Mouse (Mus musculus) CH12.LX (cell line): ENCODE data around the gene 4930523C07Rik. TPM values are rescaled to one million over a fixed set of nuclear protein-coding genes. Genes with fewer than 3 reads are reported as not detected.

Experiments used
- DNase-seq: peaks from one replicate; pipeline ENCODE4 v3.0.0-alpha.2; 2013; ENCODE audit errors: extremely low read depth
- H3K27ac ChIP-seq: 2 replicates; pipeline ENCODE4 v1.5.1; 2012; ENCODE audit warnings: low read depth, mild to moderate bottlenecking, control low read depth, moderate library complexity; ENCODE audit not compliant: insufficient read depth
- H3K27me3 ChIP-seq: replicated peaks from 2 replicates; pipeline ENCODE3; 2012; ENCODE audit warnings: inconsistent platforms
- H3K36me3 ChIP-seq, 2 experiments: replicated peaks in 1 of 2; 2 replicates each; pipeline versions ENCODE3 to v1.6.1; 2012; ENCODE audit warnings: inconsistent platforms in 1 of 2, low read length in 1 of 2, mild to moderate bottlenecking in 1 of 2, mixed read lengths in 1 of 2, moderate library complexity in 1 of 2; ENCODE audit not compliant: control insufficient read depth in 1 of 2, insufficient read depth in 1 of 2
- H3K4me1 ChIP-seq, 2 experiments: 2 replicates each; pipeline ENCODE4 v1.6.1; 2012; ENCODE audit warnings: inconsistent platforms in 1 of 2, moderate library complexity in 1 of 2; ENCODE audit not compliant: insufficient read depth in 2 of 2, control insufficient read depth in 1 of 2
- H3K4me2 ChIP-seq: 2 replicates; pipeline ENCODE4 v1.6.1; 2012; ENCODE audit warnings: low read depth, mild to moderate bottlenecking, control low read depth; ENCODE audit not compliant: poor library complexity, insufficient read depth, severe bottlenecking
- H3K4me3 ChIP-seq, 3 experiments: fragments of 150-350 bp in 1 of 3; sonication (generic) in 1 of 3; replicated peaks in 1 of 3; 2 replicates each; pipeline versions ENCODE3 to v1.5.1; 2011 to 2012; ENCODE audit warnings: low read depth in 2 of 3, low read length in 2 of 3, mild to moderate bottlenecking in 2 of 3, moderate library complexity in 2 of 3, control low read depth in 1 of 3, improper control_type of control experiment in 1 of 3, inconsistent platforms in 1 of 3, mixed read lengths in 1 of 3; ENCODE audit not compliant: poor library complexity in 1 of 3
- H3K79me2 ChIP-seq: replicated peaks from 2 replicates; pipeline ENCODE4 v1.6.1; 2012; ENCODE audit warnings: mild to moderate bottlenecking, moderate library complexity; ENCODE audit not compliant: control insufficient read depth, poor library complexity, insufficient read depth, severe bottlenecking; ENCODE audit errors: extremely low read depth
- H3K9ac ChIP-seq: 2 replicates; pipeline ENCODE4 v1.6.1; 2012; ENCODE audit warnings: low read depth, mild to moderate bottlenecking, control low read depth, moderate library complexity; ENCODE audit not compliant: insufficient read depth
- H3K9me3 ChIP-seq: replicated peaks from 2 replicates; pipeline ENCODE3; 2012; ENCODE audit warnings: low read length, inconsistent platforms, mixed read lengths
- CHD1 ChIP-seq: IDR thresholded peaks from 2 replicates; pipeline ENCODE4 v1.6.1; 2012; ENCODE audit warnings: low read depth, low read length, improper control_type of control experiment, inconsistent platforms
- CHD2 ChIP-seq: IDR thresholded peaks from 2 replicates; pipeline ENCODE4 v1.6.1; 2011; ENCODE audit warnings: low read length, improper control_type of control experiment
- EP300 ChIP-seq: IDR thresholded peaks from 2 replicates; pipeline ENCODE4 v1.6.1; 2011; ENCODE audit warnings: low read length, improper control_type of control experiment
- HCFC1 ChIP-seq: IDR thresholded peaks from 2 replicates; pipeline ENCODE4 v1.6.1; 2012; ENCODE audit warnings: low read depth, mild to moderate bottlenecking, inconsistent platforms, low read length, improper control_type of control experiment
- IRF4 ChIP-seq: IDR thresholded peaks from 2 replicates; pipeline ENCODE4 v1.6.1; 2014; ENCODE audit warnings: low read depth, mild to moderate bottlenecking, inconsistent platforms, low read length, improper control_type of control experiment
- JUN ChIP-seq: IDR thresholded peaks from 2 replicates; pipeline ENCODE4 v1.6.1; 2011; ENCODE audit warnings: low read depth, mild to moderate bottlenecking, low read length, improper control_type of control experiment, moderate library complexity; ENCODE audit not compliant: insufficient read depth
- JUND ChIP-seq: conservative IDR thresholded peaks from 2 replicates; pipeline ENCODE4 v1.6.1; 2011; ENCODE audit warnings: low read depth, low read length, improper control_type of control experiment
- KAT2A ChIP-seq: IDR thresholded peaks from 2 replicates; pipeline ENCODE4 v1.6.1; 2012; ENCODE audit warnings: low read length, improper control_type of control experiment, inconsistent platforms; ENCODE audit not compliant: insufficient replicate concordance
- MAFK ChIP-seq: IDR thresholded peaks from 2 replicates; pipeline ENCODE4 v1.6.1; 2011; ENCODE audit warnings: low read length, improper control_type of control experiment; ENCODE audit not compliant: insufficient replicate concordance
- MAX ChIP-seq: IDR thresholded peaks from 2 replicates; pipeline ENCODE4 v1.6.1; 2011; ENCODE audit warnings: low read length, improper control_type of control experiment
- MEF2A ChIP-seq: IDR thresholded peaks from 2 replicates; pipeline ENCODE4 v1.6.1; 2014; ENCODE audit warnings: low read depth, mild to moderate bottlenecking, inconsistent platforms, low read length, improper control_type of control experiment, borderline replicate concordance
- MXI1 ChIP-seq: IDR thresholded peaks from 2 replicates; pipeline ENCODE4 v1.6.1; 2011; ENCODE audit warnings: mild to moderate bottlenecking, low read depth, low read length, improper control_type of control experiment
- MYC ChIP-seq: IDR thresholded peaks from 2 replicates; pipeline ENCODE4 v1.6.1; 2011; ENCODE audit warnings: low read depth, mild to moderate bottlenecking, improper control_type of control experiment, low read length
- PAX5 ChIP-seq: IDR thresholded peaks from 2 replicates; pipeline ENCODE4 v1.6.1; 2012; ENCODE audit warnings: low read length, inconsistent platforms, mixed read lengths
- POLR2A ChIP-seq: IDR thresholded peaks from 2 replicates; pipeline ENCODE4 v1.6.1; 2011; ENCODE audit warnings: low read depth, mild to moderate bottlenecking, improper control_type of control experiment, low read length
- POLR2AphosphoS2 ChIP-seq: IDR thresholded peaks from 2 replicates; pipeline ENCODE4 v1.6.1; 2011; ENCODE audit warnings: low read depth, low read length, improper control_type of control experiment
- SIN3A ChIP-seq: IDR thresholded peaks from 2 replicates; pipeline ENCODE4 v1.6.1; 2012; ENCODE audit warnings: low read length, improper control_type of control experiment, inconsistent platforms
- TBP ChIP-seq: conservative IDR thresholded peaks from 2 replicates; pipeline ENCODE4 v1.6.1; 2011; ENCODE audit warnings: low read depth, low read length, improper control_type of control experiment
- TCF12 ChIP-seq: IDR thresholded peaks from 2 replicates; pipeline ENCODE4 v1.6.1; 2014; ENCODE audit warnings: low read depth, mild to moderate bottlenecking, inconsistent platforms, low read length, improper control_type of control experiment
- UBTF ChIP-seq: IDR thresholded peaks from 2 replicates; pipeline ENCODE4 v1.6.1; 2012; ENCODE audit warnings: low read depth, mild to moderate bottlenecking, inconsistent platforms, low read length, improper control_type of control experiment, moderate library complexity
- USF1 ChIP-seq: IDR thresholded peaks from 2 replicates; pipeline ENCODE4 v1.6.1; 2014; ENCODE audit warnings: low read depth, mild to moderate bottlenecking, inconsistent platforms, low read length, improper control_type of control experiment
- USF2 ChIP-seq: conservative IDR thresholded peaks from 2 replicates; pipeline ENCODE4 v1.6.1; 2011; ENCODE audit warnings: low read depth, low read length, improper control_type of control experiment
- ZKSCAN1 ChIP-seq: IDR thresholded peaks from 2 replicates; pipeline ENCODE4 v1.6.1; 2012; ENCODE audit warnings: low read depth, inconsistent platforms, low read length, improper control_type of control experiment, borderline replicate concordance
- ZMIZ1 ChIP-seq: IDR thresholded peaks from 2 replicates; pipeline ENCODE4 v1.6.1; 2012; ENCODE audit warnings: low read depth, mild to moderate bottlenecking, inconsistent platforms, low read length, improper control_type of control experiment
- dilution Hi-C: fragments of 300-500 bp; cut with MboI; formaldehyde crosslinking; loops from 2 replicates; pipeline ENCODE4 v1.14.3; 2020; ENCODE audit warnings: low sequenced_read_pairs; ENCODE audit not compliant: extremely low pct_unique_long_range_greater_than_20kb, extremely low pct_ligation_motif_present
- in situ Hi-C: fragments of 300-500 bp; cut with MboI; formaldehyde crosslinking; loops from 3 replicates; pipeline ENCODE4 v1.14.3; 2019; ENCODE audit warnings: low sequenced_read_pairs, low pct_ligation_motif_present, low pct_unique_long_range_greater_than_20kb, mixed read lengths
- polyA plus RNA-seq: library from polyadenylated mRNA; unstranded; fragments of >175 nt; gene quantifications from 2 replicates; pipeline ENCODE4 v1.2.1, GENCODE M21; 2012; ENCODE audit warnings: low read depth; ENCODE audit not compliant: insufficient read length
- total RNA-seq, 2 experiments: library from RNA; depleted of rRNA; stranded (reverse); fragments of 300-350 nt in 1 of 2; fragments of >200 nt in 1 of 2; gene quantifications; 2 replicates each; pipeline ENCODE4 v1.2.3; 2012 to 2014

Gene 4930523C07Rik
- total and polyA plus RNA-seq, 3 experiments, result 13.1 to 28.2 (median 18.0) TPM

- no peak for DNase-seq
- H3K36me3 ChIP-seq, result no peaks in the 10 kb centered on the region
- peaks cover 0 to 20% of the 10 kb centered on the region in 2 experiments; a peak in 3 of 4 replicates for H3K4me1 ChIP-seq
- no peak for TF ChIP-seq POLR2A
- TF ChIP-seq TBP, result no peak
- TF ChIP-seq USF2, result no peak
- TF ChIP-seq MEF2A, result no peak
- no peak for TF ChIP-seq SIN3A
- no peak for TF ChIP-seq PAX5
- no peak for TF ChIP-seq TCF12
- no peak for TF ChIP-seq ZMIZ1
- dilution Hi-C loops, result no loop called here
- H3K4me2 ChIP-seq, result no peak overlapping the region; the same call in 1 of the 2 replicates
- H3K9ac ChIP-seq, result no peak overlapping the region
- in situ Hi-C loops, result no loop called here
- no peaks in the 10 kb centered on the region for H3K9me3 ChIP-seq
- no peaks in the 10 kb centered on the region for H3K27me3 ChIP-seq
- H3K27ac ChIP-seq, result no peak overlapping the region
- no peak overlapping the region for H3K4me3 ChIP-seq
- H3K79me2 ChIP-seq, result peaks cover 10% of the 10 kb centered on the region
These were observed 2.9 kb upstream of the 4930523C07Rik start for GRCm38 (mm10) chr1:160041264-160041775.

DNA sequence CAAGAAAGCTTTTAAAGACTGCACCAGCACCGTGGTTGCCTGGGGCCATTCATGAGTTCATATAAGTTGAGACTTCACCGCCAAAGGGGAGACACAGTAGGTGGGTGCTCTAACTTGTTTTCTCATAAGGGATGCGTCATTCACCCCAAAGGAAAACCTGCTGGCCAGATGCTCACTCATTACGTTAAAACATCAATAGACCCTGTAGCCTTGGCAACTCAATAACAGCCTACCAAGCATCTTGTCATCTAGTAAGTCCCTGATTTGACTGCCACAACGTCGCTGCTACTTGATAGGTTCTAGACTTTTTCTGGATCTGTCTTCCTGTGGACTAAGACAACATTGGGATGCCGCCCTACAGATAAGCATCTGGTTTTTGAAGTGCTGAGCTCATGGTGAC lies 1.8 kb upstream of the 4930523C07Rik start:
- Histone ChIP-seq H3K4me1 (peaks cover 0 to 27% of the 10 kb centered on the region in 2 experiments; a peak in 3 of 4 replicates), H3K4me3 (no peak overlapping the region), H3K27me3 (no peaks in the 10 kb centered on the region), H3K27ac (no peak overlapping the region), H3K4me2 (no peak overlapping the region), H3K36me3 (no peaks in the 10 kb centered on the region), H3K79me2 (peaks cover 13% of the 10 kb centered on the region), H3K9ac (no peak overlapping the region), H3K9me3 (no peaks in the 10 kb centered on the region)
- dilution Hi-C loops, result no loop called here
- no peak for DNase-seq
- TF ChIP-seq USF1, result no peak
- no peak for TF ChIP-seq JUND
- TF ChIP-seq CHD1, result no peak
- TF ChIP-seq POLR2AphosphoS2, result no peak
- no peak for TF ChIP-seq PAX5
- TF ChIP-seq MAFK, result no peak
- no peak for TF ChIP-seq IRF4
- TF ChIP-seq SIN3A, result no peak
- TF ChIP-seq TBP, result no peak
- TF ChIP-seq MXI1, result no peak
- TF ChIP-seq UBTF, result no peak
- TF ChIP-seq KAT2A, result no peak
- TF ChIP-seq ZKSCAN1, result no peak
- TF ChIP-seq MYC, result no peak
- no peak for TF ChIP-seq EP300
- TF ChIP-seq TCF12, result no peak
- no peak for TF ChIP-seq CHD2
- TF ChIP-seq MAX, result no peak
- no peak for TF ChIP-seq JUN
- no peak for TF ChIP-seq HCFC1
- in situ Hi-C loops, result no loop called here
